Mouse (Mus musculus): ENCODE data around the gene Rora. TPM values are rescaled to one million over a fixed set of nuclear protein-coding genes. Genes with fewer than 3 reads are reported as not detected.

The Rora gene
- polyA plus RNA-seq, 1 experiment from 2014 or later = 7.5 TPM

- H3K4me2 ChIP-seq (replicated peaks; ENCODE audit: low read depth) = no peak overlapping the region
- H3K9ac ChIP-seq (ENCODE audit: low read length) = no peak overlapping the region
- H3K4me1 ChIP-seq (replicated peaks; ENCODE audit: control insufficient read depth, insufficient read depth) = no peaks in the 10 kb centered on the region
- H3K27ac ChIP-seq (replicated peaks) = no peak overlapping the region
- no peak overlapping the region for H3K4me3 ChIP-seq (ENCODE audit: low read depth, low read length)
- no peaks in the 10 kb centered on the region for H3K27me3 ChIP-seq (ENCODE audit: control insufficient read depth, insufficient read depth, low read length)
- no peaks in the 10 kb centered on the region for H3K9me3 ChIP-seq (ENCODE audit: control insufficient read depth, low read length)
- no peaks in the 10 kb centered on the region for H3K36me3 ChIP-seq (ENCODE audit: control insufficient read depth, insufficient read depth, low read length)
- no peak for TF ChIP-seq CTCF (IDR thresholded peaks at IDR 0.05; ENCODE audit: low read depth)
- no peak for TF ChIP-seq EP300 (optimal IDR thresholded peaks at IDR 0.05)
- DNase-seq (ENCODE audit: low spot score) = no peak
- ATAC-seq (ENCODE audit: low FRiP score, low TSS enrichment) = no peak
- WGBS = 0% methylated on average over 1 of the region's 1 CpGs
Measured at GRCm38 (mm10) chr9:69190726-69191125, 537.1 kb downstream of the Rora start.

GRCm38 (mm10) chr9:69192446-69192845 is 538.9 kb downstream of the Rora start:
- no peak for ATAC-seq (ENCODE audit: low FRiP score, low TSS enrichment)
- Histone ChIP-seq H3K4me3 (ENCODE audit: low read depth, low read length) (no peak overlapping the region), H3K27ac (replicated peaks) (no peak overlapping the region), H3K36me3 (ENCODE audit: control insufficient read depth, insufficient read depth, low read length) (no peaks in the 10 kb centered on the region), H3K4me1 (replicated peaks; ENCODE audit: control insufficient read depth, insufficient read depth) (no peaks in the 10 kb centered on the region), H3K9ac (ENCODE audit: low read length) (no peak overlapping the region), H3K4me2 (replicated peaks; ENCODE audit: low read depth) (no peak overlapping the region), H3K9me3 (ENCODE audit: control insufficient read depth, low read length) (no peaks in the 10 kb centered on the region), H3K27me3 (ENCODE audit: control insufficient read depth, insufficient read depth, low read length) (no peaks in the 10 kb centered on the region)
- no peak for DNase-seq (ENCODE audit: low spot score)
- WGBS = 89% methylated on average over 8 of the region's 8 CpGs
- TF ChIP-seq CTCF (IDR thresholded peaks at IDR 0.05; ENCODE audit: low read depth) (no peak), EP300 (optimal IDR thresholded peaks at IDR 0.05) (no peak)

GRCm38 (mm10) chr9:69194638-69195605 is 541.3 kb downstream of the Rora start:
- H3K9me3 ChIP-seq (ENCODE audit: control insufficient read depth, low read length) = no peaks in the 10 kb centered on the region
- TF ChIP-seq CTCF (IDR thresholded peaks at IDR 0.05; ENCODE audit: low read depth) = no peak
- TF ChIP-seq EP300 (optimal IDR thresholded peaks at IDR 0.05) = no peak
- no peak overlapping the region for H3K9ac ChIP-seq (ENCODE audit: low read length)
- H3K4me2 ChIP-seq (replicated peaks; ENCODE audit: low read depth) = no peak overlapping the region
- H3K36me3 ChIP-seq (ENCODE audit: control insufficient read depth, insufficient read depth, low read length) = no peaks in the 10 kb centered on the region
- no peak for ATAC-seq (ENCODE audit: low FRiP score, low TSS enrichment)
- WGBS = 65% methylated on average over 13 of the region's 13 CpGs
- H3K4me1 ChIP-seq (replicated peaks; ENCODE audit: control insufficient read depth, insufficient read depth) = no peaks in the 10 kb centered on the region
- DNase-seq (ENCODE audit: low spot score) = no peak
- H3K27ac ChIP-seq (replicated peaks) = no peak overlapping the region
- no peaks in the 10 kb centered on the region for H3K27me3 ChIP-seq (ENCODE audit: control insufficient read depth, insufficient read depth, low read length)
- no peak overlapping the region for H3K4me3 ChIP-seq (ENCODE audit: low read depth, low read length)

GRCm38 (mm10) chr9:69213796-69214195 is 560.2 kb downstream of the Rora start:
- no peaks in the 10 kb centered on the region for H3K4me1 ChIP-seq (replicated peaks; ENCODE audit: control insufficient read depth, insufficient read depth)
- 42% methylated on average over 5 of the region's 5 CpGs for WGBS
- no peak overlapping the region for H3K27ac ChIP-seq (replicated peaks)
- no peaks in the 10 kb centered on the region for H3K27me3 ChIP-seq (ENCODE audit: control insufficient read depth, insufficient read depth, low read length)
- no peak overlapping the region for H3K4me2 ChIP-seq (replicated peaks; ENCODE audit: low read depth)
- ATAC-seq (ENCODE audit: low FRiP score, low TSS enrichment) (no peak), DNase-seq (ENCODE audit: low spot score) (no peak)
- H3K36me3 ChIP-seq (ENCODE audit: control insufficient read depth, insufficient read depth, low read length) = no peaks in the 10 kb centered on the region
- no peak overlapping the region for H3K9ac ChIP-seq (ENCODE audit: low read length)
- no peak overlapping the region for H3K4me3 ChIP-seq (ENCODE audit: low read depth, low read length)
- TF ChIP-seq CTCF (IDR thresholded peaks at IDR 0.05; ENCODE audit: low read depth) = no peak
- no peaks in the 10 kb centered on the region for H3K9me3 ChIP-seq (ENCODE audit: control insufficient read depth, low read length)

- Histone ChIP-seq H3K27ac (replicated peaks) (no peak overlapping the region), H3K9ac (ENCODE audit: low read length) (no peak overlapping the region), H3K4me2 (replicated peaks; ENCODE audit: low read depth) (no peak overlapping the region), H3K36me3 (ENCODE audit: control insufficient read depth, insufficient read depth, low read length) (no peaks in the 10 kb centered on the region), H3K9me3 (ENCODE audit: control insufficient read depth, low read length) (no peaks in the 10 kb centered on the region), H3K27me3 (ENCODE audit: control insufficient read depth, insufficient read depth, low read length) (no peaks in the 10 kb centered on the region), H3K4me3 (ENCODE audit: low read depth, low read length) (no peak overlapping the region), H3K4me1 (replicated peaks; ENCODE audit: control insufficient read depth, insufficient read depth) (no peaks in the 10 kb centered on the region)
- ATAC-seq (ENCODE audit: low FRiP score, low TSS enrichment) (no peak), DNase-seq (ENCODE audit: low spot score) (no peak)
- WGBS = 63% methylated on average over 3 of the region's 3 CpGs
- TF ChIP-seq EP300 (optimal IDR thresholded peaks at IDR 0.05) (no peak), CTCF (IDR thresholded peaks at IDR 0.05; ENCODE audit: low read depth) (no peak)
Measured at GRCm38 (mm10) chr9:69224841-69225240, 571.3 kb downstream of the Rora start.

GRCm38 (mm10) chr9:69226424-69226823 is 572.8 kb downstream of the Rora start:
- WGBS = 56% methylated on average over 3 of the region's 3 CpGs
- no peak overlapping the region for H3K4me3 ChIP-seq (ENCODE audit: low read depth, low read length)

More at GRCm38 (mm10) chr9:69226424-69226823, 572.8 kb downstream of the Rora start:
- no peaks in the 10 kb centered on the region for H3K9me3 ChIP-seq (ENCODE audit: control insufficient read depth, low read length)
- no peak overlapping the region for H3K4me2 ChIP-seq (replicated peaks; ENCODE audit: low read depth)
- no peak overlapping the region for H3K9ac ChIP-seq (ENCODE audit: low read length)
- H3K36me3 ChIP-seq (ENCODE audit: control insufficient read depth, insufficient read depth, low read length) = no peaks in the 10 kb centered on the region
- no peak for DNase-seq (ENCODE audit: low spot score)
- no peaks in the 10 kb centered on the region for H3K27me3 ChIP-seq (ENCODE audit: control insufficient read depth, insufficient read depth, low read length)
- TF ChIP-seq CTCF (IDR thresholded peaks at IDR 0.05; ENCODE audit: low read depth) = no peak
- no peak for TF ChIP-seq EP300 (optimal IDR thresholded peaks at IDR 0.05)
- no peak for ATAC-seq (ENCODE audit: low FRiP score, low TSS enrichment)
- no peaks in the 10 kb centered on the region for H3K4me1 ChIP-seq (replicated peaks; ENCODE audit: control insufficient read depth, insufficient read depth)
- H3K27ac ChIP-seq (replicated peaks) = no peak overlapping the region

Data from stomach, postnatal 0 days (tissue).